Mouse (Mus musculus): Measurements from ENCODE around the gene Impdh1. TPM values are rescaled to one million over a fixed set of nuclear protein-coding genes. Genes with fewer than 3 reads are reported as not detected.
A peak's percentile ranks its signal among the peaks of the same experiment; 100 is the strongest.
"Not testable (repeated sequence)": the region's sequence is repeated elsewhere in the genome, so short reads cannot be mapped to it uniquely, and the experiment has no call there.

Impdh1 gene
- polyA plus RNA-seq, 1 experiment, result 16.8 TPM

DNA sequence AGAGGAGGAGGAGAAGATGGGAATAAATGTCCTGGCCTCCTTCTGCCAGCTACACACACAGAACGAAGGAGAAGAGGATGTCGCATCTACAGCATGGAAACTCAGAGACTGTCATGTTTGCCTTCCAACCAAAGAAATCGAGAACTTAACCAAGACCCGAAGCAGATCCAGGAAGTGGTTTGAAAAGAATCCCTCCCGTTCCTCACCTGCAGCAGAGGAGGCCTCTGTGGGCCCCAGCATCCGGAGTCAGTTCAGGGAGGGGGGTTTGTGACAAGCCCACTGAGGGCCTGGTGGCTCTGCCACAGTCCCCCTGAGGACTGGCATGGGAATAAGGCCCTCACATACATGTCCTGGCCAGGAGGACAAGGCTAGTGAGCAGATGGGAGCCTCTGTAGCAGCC lies 16.2 kb upstream of the Impdh1 start:
- H3K4me1 ChIP-seq (ENCODE audit: control insufficient read depth, insufficient read depth, low read length), result no peaks in the 10 kb centered on the region
- no peak for TF ChIP-seq CTCF (conservative IDR thresholded peaks at IDR 0.05; ENCODE audit: insufficient read depth, insufficient read length, low read depth, low read length)
- no peak for TF ChIP-seq POLR2A (IDR thresholded peaks at IDR 0.05; ENCODE audit: low read depth, low read length)
- no peaks in the 10 kb centered on the region for H3K27me3 ChIP-seq (replicated peaks; ENCODE audit: control insufficient read depth, insufficient read depth, low read length)
- WGBS, result 60% methylated on average over 6 of the region's 6 CpGs
- no peak overlapping the region for H3K4me3 ChIP-seq (ENCODE audit: insufficient read depth, low read depth, low read length)
- H3K36me3 ChIP-seq (ENCODE audit: control insufficient read depth, insufficient read depth, low read length), result no peaks in the 10 kb centered on the region
- DNase-seq, result no peak
- no peak overlapping the region for H3K27ac ChIP-seq (ENCODE audit: insufficient read depth, low read depth, low read length)

DNA sequence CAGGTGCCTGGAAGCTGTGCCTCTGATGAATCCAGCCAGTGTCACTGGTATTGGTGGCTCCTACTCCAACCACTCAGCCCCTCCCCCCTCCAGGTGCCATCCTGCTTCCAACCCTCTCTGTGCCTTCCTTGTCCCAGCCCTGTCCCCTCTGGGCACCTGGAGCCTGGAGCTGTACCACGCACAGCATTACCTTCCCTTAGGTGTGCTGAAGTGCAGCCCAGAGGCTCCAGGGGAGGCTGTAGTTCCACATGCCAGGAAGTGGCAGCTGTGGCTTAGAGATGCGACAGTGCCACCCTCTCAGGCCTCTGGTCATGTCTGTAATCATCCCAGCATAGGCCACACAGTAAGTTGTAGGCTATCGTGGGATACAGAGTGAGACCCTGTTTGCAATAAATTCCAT lies 15.6 kb upstream of the Impdh1 start:
- Histone ChIP-seq H3K27ac (ENCODE audit: insufficient read depth, low read depth, low read length) (no peak overlapping the region), H3K4me3 (ENCODE audit: insufficient read depth, low read depth, low read length) (no peak overlapping the region), H3K36me3 (ENCODE audit: control insufficient read depth, insufficient read depth, low read length) (no peaks in the 10 kb centered on the region), H3K27me3 (replicated peaks; ENCODE audit: control insufficient read depth, insufficient read depth, low read length) (no peaks in the 10 kb centered on the region), H3K4me1 (ENCODE audit: control insufficient read depth, insufficient read depth, low read length) (no peaks in the 10 kb centered on the region)
- TF ChIP-seq CTCF (conservative IDR thresholded peaks at IDR 0.05; ENCODE audit: insufficient read depth, insufficient read length, low read depth, low read length) (no peak), POLR2A (IDR thresholded peaks at IDR 0.05; ENCODE audit: low read depth, low read length) (no peak)
- WGBS, result 82% methylated on average over 3 of the region's 3 CpGs
- DNase-seq, result no peak

DNA sequence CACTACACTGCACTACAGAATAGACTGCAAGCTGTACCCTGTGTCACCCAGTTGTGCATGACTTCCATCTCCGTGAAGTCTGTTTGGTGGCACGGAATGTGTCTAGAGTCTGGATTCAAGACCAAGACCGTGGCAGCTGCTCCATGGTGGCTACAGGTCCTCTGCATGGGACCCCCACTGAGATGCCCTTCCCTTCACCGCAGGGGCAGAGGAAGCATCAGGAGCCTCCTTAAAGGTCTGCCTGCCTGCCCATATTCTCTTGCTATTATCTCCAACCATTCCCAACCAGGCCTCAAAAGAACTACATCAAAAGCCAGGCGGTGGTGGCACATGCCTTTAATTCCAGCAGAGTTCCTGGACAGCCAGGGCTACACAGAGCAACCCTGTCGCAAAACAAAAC lies 14.2 kb upstream of the Impdh1 start:
- H3K4me1 ChIP-seq (ENCODE audit: control insufficient read depth, insufficient read depth, low read length), result no peaks in the 10 kb centered on the region
- H3K36me3 ChIP-seq (ENCODE audit: control insufficient read depth, insufficient read depth, low read length), result no peaks in the 10 kb centered on the region
- H3K4me3 ChIP-seq (ENCODE audit: insufficient read depth, low read depth, low read length), result no peak overlapping the region
- no peaks in the 10 kb centered on the region for H3K27me3 ChIP-seq (replicated peaks; ENCODE audit: control insufficient read depth, insufficient read depth, low read length)
- WGBS, result 77% methylated on average over 6 of the region's 6 CpGs
- TF ChIP-seq POLR2A (IDR thresholded peaks at IDR 0.05; ENCODE audit: low read depth, low read length), result no peak
- TF ChIP-seq CTCF (conservative IDR thresholded peaks at IDR 0.05; ENCODE audit: insufficient read depth, insufficient read length, low read depth, low read length), result no peak
- H3K27ac ChIP-seq (ENCODE audit: insufficient read depth, low read depth, low read length), result no peak overlapping the region
- no peak for DNase-seq

DNA sequence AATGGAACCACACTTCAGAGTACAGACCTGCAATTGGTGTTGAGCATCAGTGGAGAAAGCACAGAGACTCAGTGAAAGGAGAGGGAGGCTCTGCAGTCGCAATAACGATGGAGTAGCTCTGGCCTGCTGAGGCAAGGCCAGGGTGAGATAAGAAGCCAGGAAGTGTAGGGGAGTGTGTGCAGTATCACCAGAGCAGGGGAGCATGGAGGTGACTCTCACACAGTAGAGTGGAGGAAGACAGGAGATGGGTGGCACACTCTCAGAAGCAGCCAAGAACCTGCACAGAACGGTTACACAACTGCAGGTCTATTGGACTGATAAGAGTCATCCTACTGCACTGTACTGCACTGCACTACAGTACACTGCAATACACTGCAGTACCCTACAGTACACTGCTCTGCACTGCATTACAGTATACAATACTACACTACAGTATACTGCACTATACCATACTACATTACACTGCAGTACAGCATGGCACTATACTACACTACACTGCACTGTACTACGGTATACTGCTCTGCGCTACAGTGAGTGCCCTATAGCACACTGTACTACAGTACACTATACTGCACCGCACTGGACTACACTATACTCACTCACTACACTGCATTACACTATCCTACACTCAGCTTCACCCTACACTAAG lies 13.2 kb upstream of the Impdh1 start:
- TF ChIP-seq POLR2A (IDR thresholded peaks at IDR 0.05; ENCODE audit: low read depth, low read length), result no peak
- TF ChIP-seq CTCF (conservative IDR thresholded peaks at IDR 0.05; ENCODE audit: insufficient read depth, insufficient read length, low read depth, low read length), result no peak
- Histone ChIP-seq H3K36me3 (ENCODE audit: control insufficient read depth, insufficient read depth, low read length) (no peaks in the 10 kb centered on the region), H3K27me3 (replicated peaks; ENCODE audit: control insufficient read depth, insufficient read depth, low read length) (no peaks in the 10 kb centered on the region), H3K27ac (ENCODE audit: insufficient read depth, low read depth, low read length) (no peak overlapping the region), H3K4me1 (ENCODE audit: control insufficient read depth, insufficient read depth, low read length) (no peaks in the 10 kb centered on the region), H3K4me3 (ENCODE audit: insufficient read depth, low read depth, low read length) (no peak overlapping the region)
- DNase-seq, result no peak
- WGBS, result 89% methylated on average over 6 of the region's 6 CpGs

DNA sequence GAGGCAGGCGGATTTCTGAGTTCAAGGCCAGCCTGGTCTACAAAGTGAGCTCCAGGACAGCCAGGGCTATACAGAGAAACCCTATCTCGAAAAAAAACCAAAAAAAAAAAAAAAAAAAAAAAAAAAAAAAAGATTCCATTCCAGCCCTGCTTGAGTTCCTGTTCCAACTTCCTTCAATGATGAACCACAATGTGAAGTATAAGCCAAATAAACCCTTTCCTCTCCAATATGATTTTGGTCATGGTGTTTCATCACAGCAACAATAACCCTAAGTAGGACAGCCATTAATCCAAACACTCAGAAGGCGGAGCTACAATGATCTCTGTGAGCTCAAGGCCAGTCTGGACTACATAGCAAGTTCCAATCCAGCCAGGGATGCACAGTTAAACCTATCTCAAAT lies 1.6 kb upstream of the Impdh1 start:
- H3K27ac ChIP-seq (ENCODE audit: insufficient read depth, low read depth, low read length); H3K36me3 ChIP-seq (ENCODE audit: control insufficient read depth, insufficient read depth, low read length); H3K4me1 ChIP-seq (ENCODE audit: control insufficient read depth, insufficient read depth, low read length); DNase-seq; H3K4me3 ChIP-seq (ENCODE audit: insufficient read depth, low read depth, low read length); H3K27me3 ChIP-seq (replicated peaks; ENCODE audit: control insufficient read depth, insufficient read depth, low read length): not testable (repeated sequence)
- WGBS, result 97% methylated on average over 2 of the region's 3 CpGs

DNA sequence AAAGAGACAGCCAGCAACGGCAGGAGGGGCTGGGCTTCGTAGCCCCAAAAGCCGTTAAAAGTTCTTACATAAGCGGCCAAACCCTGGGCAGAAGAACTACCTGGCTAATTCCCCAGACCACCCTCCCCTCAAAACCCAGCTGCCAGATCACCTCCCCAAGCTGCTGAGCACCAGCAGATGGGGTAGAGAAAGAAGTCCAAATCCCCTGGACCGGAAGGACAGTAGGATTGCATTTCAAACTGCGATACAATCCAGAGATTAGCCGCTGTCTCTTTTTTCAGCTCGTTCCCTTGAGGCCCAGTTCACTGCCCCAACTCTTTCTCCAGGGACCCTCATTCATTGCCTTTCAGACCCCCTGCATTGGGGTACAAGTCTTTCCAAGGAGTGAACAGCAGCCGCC lies 983 bp downstream of the Impdh1 start:
- no peaks in the 10 kb centered on the region for H3K4me1 ChIP-seq (ENCODE audit: control insufficient read depth, insufficient read depth, low read length)

DNA sequence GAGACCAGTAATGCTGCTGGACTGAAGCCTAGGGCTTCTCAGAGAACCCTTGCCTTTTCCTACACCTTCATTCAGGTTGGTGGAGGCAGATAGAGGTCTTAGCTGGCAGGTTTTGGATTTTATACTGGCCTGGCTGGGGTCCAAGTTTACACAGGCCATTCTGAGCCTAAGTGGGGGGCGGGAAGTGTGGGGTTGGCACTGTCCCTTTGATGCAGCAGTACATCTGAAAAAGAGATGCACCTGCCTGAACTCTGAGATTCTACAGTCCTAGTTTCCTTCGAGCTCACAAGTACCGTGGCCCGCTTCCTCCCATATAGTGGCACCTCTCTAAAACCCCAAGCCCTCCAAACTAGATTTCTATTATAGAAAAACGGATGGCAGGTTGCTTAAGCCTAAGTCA lies 1.4 kb downstream of the Impdh1 start:
- no peaks in the 10 kb centered on the region for H3K4me1 ChIP-seq (ENCODE audit: control insufficient read depth, insufficient read depth, low read length)
- TF ChIP-seq POLR2A (IDR thresholded peaks at IDR 0.05; ENCODE audit: low read depth, low read length), result no peak
- no peak for TF ChIP-seq CTCF (conservative IDR thresholded peaks at IDR 0.05; ENCODE audit: insufficient read depth, insufficient read length, low read depth, low read length)
- 56% methylated on average over 5 of the region's 5 CpGs for WGBS
- no peak overlapping the region for H3K4me3 ChIP-seq (ENCODE audit: insufficient read depth, low read depth, low read length)
- no peak overlapping the region for H3K27ac ChIP-seq (ENCODE audit: insufficient read depth, low read depth, low read length)
- no peaks in the 10 kb centered on the region for H3K27me3 ChIP-seq (replicated peaks; ENCODE audit: control insufficient read depth, insufficient read depth, low read length)
- no peaks in the 10 kb centered on the region for H3K36me3 ChIP-seq (ENCODE audit: control insufficient read depth, insufficient read depth, low read length)
- no peak for DNase-seq

More for the DNA sequence above, 983 bp downstream of the Impdh1 start:
- no peak for DNase-seq
- H3K27ac ChIP-seq (ENCODE audit: insufficient read depth, low read depth, low read length), result no peak overlapping the region
- H3K36me3 ChIP-seq (ENCODE audit: control insufficient read depth, insufficient read depth, low read length), result no peaks in the 10 kb centered on the region
- 26% methylated on average over 9 of the region's 9 CpGs for WGBS
- H3K27me3 ChIP-seq (replicated peaks; ENCODE audit: control insufficient read depth, insufficient read depth, low read length), result no peaks in the 10 kb centered on the region
- peak overlapping the region; percentile 69 for H3K4me3 ChIP-seq (ENCODE audit: insufficient read depth, low read depth, low read length)
- no peak for TF ChIP-seq POLR2A (IDR thresholded peaks at IDR 0.05; ENCODE audit: low read depth, low read length)
- no peak for TF ChIP-seq CTCF (conservative IDR thresholded peaks at IDR 0.05; ENCODE audit: insufficient read depth, insufficient read length, low read depth, low read length)
